Mouse (Mus musculus): ENCODE data around the gene Gm8947.
"Not testable (repeated sequence)": the region's sequence is repeated elsewhere in the genome, so short reads cannot be mapped to it uniquely, and the experiment has no call there.

Gene Gm8947

DNA sequence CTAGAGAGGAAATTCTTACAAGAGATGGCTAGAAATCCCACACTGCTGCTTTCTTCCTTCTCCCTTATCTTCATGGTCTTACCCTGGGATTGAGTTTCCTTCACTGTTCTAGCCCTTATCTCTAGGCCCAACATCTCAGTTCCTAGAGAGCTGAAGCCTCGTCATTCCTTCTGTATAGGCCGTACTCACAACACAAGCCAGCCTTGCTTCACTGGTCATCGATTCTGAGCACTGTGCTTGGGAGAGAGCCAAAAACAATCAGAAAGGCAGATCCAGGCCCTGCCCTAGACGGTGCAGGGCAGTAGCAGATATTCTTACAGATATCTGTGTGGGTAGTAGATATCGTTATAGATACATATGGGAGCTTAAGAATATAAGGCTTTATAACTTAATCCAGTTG is 10.6 kb downstream of the Gm8947 start:
- not testable (repeated sequence) for DNase-seq (ENCODE audit: low read depth, low spot score); H3K27me3 ChIP-seq (ENCODE audit: control insufficient read depth, insufficient read depth, low read length, poor library complexity, severe bottlenecking); H3K36me3 ChIP-seq (ENCODE audit: control insufficient read depth, insufficient read depth, low read length, poor library complexity, severe bottlenecking)

DNA sequence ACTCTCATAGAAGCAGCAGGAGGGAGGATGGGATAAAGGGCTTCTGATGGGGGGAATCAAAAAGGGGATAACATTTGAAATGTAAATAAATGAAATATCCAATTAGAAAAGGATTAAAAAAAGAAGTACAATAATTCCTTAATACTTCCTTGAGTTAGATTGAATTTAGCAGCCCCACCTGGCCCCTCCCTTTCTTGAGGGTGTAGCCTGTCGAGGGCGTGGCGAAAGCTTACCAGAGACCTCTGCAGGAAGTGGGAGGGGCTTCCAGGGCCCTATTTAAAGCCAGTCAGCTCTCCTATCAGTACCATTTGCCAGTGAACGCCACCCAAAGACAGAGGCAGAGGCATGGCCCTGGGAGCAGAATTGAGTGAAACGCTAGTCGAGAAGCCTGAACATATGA is 11.6 kb downstream of the Gm8947 start, which contains the start of gene 3110040M04Rik:
3110040M04Rik (plus strand) TSS at position 304 of the 400 bp plus-strand sequence.
- not testable (repeated sequence) for H3K36me3 ChIP-seq (ENCODE audit: control insufficient read depth, insufficient read depth, low read length, poor library complexity, severe bottlenecking); H3K27me3 ChIP-seq (ENCODE audit: control insufficient read depth, insufficient read depth, low read length, poor library complexity, severe bottlenecking); DNase-seq (ENCODE audit: low read depth, low spot score)

DNA sequence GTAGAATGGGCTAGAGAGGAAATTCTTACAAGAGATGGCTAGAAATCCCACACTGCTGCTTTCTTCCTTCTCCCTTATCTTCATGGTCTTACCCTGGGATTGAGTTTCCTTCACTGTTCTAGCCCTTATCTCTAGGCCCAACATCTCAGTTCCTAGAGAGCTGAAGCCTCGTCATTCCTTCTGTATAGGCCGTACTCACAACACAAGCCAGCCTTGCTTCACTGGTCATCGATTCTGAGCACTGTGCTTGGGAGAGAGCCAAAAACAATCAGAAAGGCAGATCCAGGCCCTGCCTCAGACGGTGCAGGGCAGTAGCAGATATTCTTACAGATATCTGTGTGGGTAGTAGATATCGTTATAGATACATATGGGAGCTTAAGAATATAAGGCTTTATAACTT is 16.3 kb downstream of the Gm8947 start:
- not testable (repeated sequence) for H3K27me3 ChIP-seq (ENCODE audit: control insufficient read depth, insufficient read depth, low read length, poor library complexity, severe bottlenecking); DNase-seq (ENCODE audit: low read depth, low spot score); H3K36me3 ChIP-seq (ENCODE audit: control insufficient read depth, insufficient read depth, low read length, poor library complexity, severe bottlenecking)

DNA sequence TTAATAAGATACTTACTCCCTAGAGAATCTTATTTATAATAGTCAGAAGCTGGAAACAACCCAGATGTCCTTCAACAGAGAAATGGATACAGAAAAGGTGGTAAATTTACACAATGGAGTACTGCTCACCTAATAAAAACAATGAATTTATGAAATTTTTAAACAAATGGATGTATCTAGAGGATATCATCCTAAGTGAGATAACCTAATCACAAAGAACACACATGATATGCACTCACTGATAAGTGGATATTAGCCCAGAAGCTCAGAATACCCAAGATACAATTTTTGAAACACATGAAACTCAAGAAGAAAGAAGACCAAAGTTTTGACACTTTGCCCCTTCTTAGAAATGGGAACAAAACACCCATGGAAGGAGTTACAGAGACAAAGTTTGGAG is 16.8 kb downstream of the Gm8947 start:
- not testable (repeated sequence) for H3K27me3 ChIP-seq (ENCODE audit: control insufficient read depth, insufficient read depth, low read length, poor library complexity, severe bottlenecking); DNase-seq (ENCODE audit: low read depth, low spot score); H3K36me3 ChIP-seq (ENCODE audit: control insufficient read depth, insufficient read depth, low read length, poor library complexity, severe bottlenecking)

DNA sequence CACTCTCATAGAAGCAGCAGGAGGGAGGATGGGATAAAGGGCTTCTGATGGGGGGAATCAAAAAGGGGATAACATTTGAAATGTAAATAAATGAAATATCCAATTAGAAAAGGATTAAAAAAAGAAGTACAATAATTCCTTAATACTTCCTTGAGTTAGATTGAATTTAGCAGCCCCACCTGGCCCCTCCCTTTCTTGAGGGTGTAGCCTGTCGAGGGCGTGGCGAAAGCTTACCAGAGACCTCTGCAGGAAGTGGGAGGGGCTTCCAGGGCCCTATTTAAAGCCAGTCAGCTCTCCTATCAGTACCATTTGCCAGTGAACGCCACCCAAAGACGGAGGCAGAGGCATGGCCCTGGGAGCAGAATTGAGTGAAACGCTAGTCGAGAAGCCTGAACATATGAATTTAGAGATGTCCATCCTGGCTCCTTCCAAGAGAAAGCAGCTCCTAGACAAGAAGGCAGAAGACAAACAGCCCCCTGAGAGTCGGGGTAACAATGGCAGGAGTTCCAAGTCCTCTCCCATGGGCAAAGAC is 17.7 kb downstream of the Gm8947 start, which contains the start of gene Gm47996:
Gm47996 (plus strand) TSS at position 308 of the 532 bp plus-strand sequence.
- H3K36me3 ChIP-seq (ENCODE audit: control insufficient read depth, insufficient read depth, low read length, poor library complexity, severe bottlenecking); H3K27me3 ChIP-seq (ENCODE audit: control insufficient read depth, insufficient read depth, low read length, poor library complexity, severe bottlenecking); DNase-seq (ENCODE audit: low read depth, low spot score): not testable (repeated sequence)

DNA sequence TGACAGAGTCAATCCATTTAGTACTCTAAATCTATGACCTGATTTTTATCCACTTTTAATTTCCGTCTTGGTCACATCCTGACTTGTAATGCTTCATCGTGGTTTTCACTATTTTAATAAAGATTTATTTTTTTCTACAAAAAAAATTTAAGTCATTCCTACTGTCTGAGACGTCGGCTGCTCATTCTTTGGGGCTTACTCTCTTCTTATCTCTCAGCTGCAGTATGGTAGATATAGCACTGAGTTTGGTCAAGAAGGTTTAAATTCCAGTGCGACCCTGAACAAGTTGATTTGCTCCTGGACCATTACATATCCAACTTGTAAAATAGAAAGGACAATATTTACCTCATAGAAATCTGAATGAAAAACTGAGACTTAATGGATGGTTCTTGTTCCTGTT is 19.5 kb downstream of the Gm8947 start:
- H3K27me3 ChIP-seq (ENCODE audit: control insufficient read depth, insufficient read depth, low read length, poor library complexity, severe bottlenecking); DNase-seq (ENCODE audit: low read depth, low spot score): not testable (repeated sequence)

DNA sequence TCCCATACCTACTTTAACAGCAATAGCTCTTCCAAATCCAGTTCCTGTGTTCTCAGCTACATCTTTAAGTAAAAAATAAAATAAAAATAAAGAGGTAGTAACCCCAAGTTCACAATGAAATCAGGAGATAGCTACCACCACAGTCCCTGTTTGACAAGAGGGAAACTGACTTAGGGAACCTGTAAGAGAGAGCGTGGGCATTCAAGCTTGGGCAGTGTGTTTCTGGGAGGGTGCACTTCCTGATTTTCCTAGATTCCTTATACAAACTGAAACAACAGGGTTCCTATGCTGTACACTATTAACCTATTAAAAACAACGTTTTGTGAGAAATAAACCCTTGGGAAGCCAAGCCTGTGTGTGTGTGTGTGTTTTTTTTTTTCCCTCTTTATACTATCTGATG is 22.7 kb downstream of the Gm8947 start:
- Histone ChIP-seq H3K36me3 (ENCODE audit: control insufficient read depth, insufficient read depth, low read length, poor library complexity, severe bottlenecking) (no peaks in the 10 kb centered on the region), H3K27me3 (ENCODE audit: control insufficient read depth, insufficient read depth, low read length, poor library complexity, severe bottlenecking) (no peaks in the 10 kb centered on the region)
- DNase-seq (ENCODE audit: low read depth, low spot score), result no peak

More for the DNA sequence above, 19.5 kb downstream of the Gm8947 start:
- not testable (repeated sequence) for H3K36me3 ChIP-seq (ENCODE audit: control insufficient read depth, insufficient read depth, low read length, poor library complexity, severe bottlenecking)

DNA sequence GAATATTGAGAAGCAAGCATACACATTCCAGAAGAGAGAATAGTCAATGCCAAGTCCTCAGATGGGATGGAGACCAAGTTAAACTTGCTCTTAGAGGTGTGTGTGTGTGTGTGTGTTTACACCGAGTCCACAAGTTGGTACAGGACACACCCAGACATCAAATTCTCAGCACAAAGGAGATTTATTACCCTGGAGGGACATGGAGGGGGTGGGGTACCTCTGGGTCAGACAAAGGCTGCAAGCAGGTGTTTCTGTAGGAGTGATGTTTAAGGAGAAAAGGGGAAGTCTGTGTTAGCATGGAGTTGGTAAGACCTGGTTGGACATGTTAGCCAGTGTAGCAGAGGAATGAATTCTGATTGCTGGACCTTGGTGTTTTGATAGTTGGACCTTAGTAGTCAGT is 23.8 kb downstream of the Gm8947 start:
- DNase-seq (ENCODE audit: low read depth, low spot score), result no peak
- no peaks in the 10 kb centered on the region for H3K27me3 ChIP-seq (ENCODE audit: control insufficient read depth, insufficient read depth, low read length, poor library complexity, severe bottlenecking)
- no peaks in the 10 kb centered on the region for H3K36me3 ChIP-seq (ENCODE audit: control insufficient read depth, insufficient read depth, low read length, poor library complexity, severe bottlenecking)

DNA sequence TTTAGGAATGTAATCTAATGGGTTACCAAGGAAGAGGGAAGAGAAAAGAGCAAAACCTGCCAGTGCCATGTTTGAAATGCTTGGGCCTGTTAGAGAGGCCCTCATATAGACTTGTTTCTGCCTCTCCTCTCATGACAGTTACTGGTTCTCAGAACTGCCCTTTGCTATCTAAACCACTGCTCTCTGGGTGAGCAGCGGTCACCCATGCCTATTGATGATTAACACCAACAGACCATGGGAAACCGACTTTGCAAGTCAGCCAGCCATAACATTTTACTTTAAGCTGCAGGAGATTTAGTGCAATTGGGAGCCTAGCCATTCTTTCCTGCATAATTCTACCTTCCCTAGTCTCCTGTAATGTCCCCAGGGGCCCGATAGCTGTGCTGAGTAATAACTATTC is 24.2 kb downstream of the Gm8947 start:
- DNase-seq (ENCODE audit: low read depth, low spot score), result no peak

DNA sequence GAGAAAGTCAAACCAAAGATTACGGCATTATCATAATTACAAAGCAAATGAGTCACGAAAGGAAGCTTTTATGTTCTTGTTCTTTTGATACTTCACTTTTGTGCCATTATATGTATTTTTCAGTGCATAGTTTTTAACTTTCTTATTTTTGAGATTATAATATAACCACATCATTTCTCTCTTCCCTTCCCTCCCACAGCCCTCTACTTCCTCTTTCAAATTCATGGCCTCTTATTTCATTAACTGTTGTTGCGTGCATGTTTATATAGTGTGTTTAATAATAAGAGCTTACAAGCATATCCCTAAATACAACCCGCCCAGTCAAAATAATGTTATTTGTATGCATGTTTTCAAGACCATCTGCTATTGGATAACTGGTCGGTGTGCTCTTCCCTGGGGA is 26.9 kb downstream of the Gm8947 start:
- peak; percentile 15 for DNase-seq (ENCODE audit: low read depth, low spot score)
- Histone ChIP-seq H3K36me3 (ENCODE audit: control insufficient read depth, insufficient read depth, low read length, poor library complexity, severe bottlenecking) (no peaks in the 10 kb centered on the region), H3K27me3 (ENCODE audit: control insufficient read depth, insufficient read depth, low read length, poor library complexity, severe bottlenecking) (no peaks in the 10 kb centered on the region)

More for the DNA sequence above, 24.2 kb downstream of the Gm8947 start:
- Histone ChIP-seq H3K36me3 (ENCODE audit: control insufficient read depth, insufficient read depth, low read length, poor library complexity, severe bottlenecking) (no peaks in the 10 kb centered on the region), H3K27me3 (ENCODE audit: control insufficient read depth, insufficient read depth, low read length, poor library complexity, severe bottlenecking) (no peaks in the 10 kb centered on the region)

DNA sequence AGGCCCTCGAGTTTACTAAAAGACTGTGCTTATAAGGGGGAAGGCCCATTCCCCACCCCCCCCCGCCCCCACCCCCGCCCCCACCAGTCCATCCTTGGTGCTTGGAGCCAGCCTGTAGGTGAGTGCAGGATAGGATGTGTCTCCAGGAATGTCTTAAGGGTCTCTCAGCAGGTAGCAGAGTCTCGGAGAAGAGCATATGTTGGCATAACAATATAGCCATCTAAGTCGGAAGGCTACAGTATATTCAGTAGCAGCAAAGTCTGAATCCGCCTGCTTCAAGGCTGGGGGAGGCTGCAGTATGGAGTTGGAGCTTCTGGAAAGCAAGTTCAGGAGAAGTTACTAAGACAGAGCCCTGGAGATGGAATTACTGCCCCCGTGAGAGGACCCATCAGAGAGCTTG is 27.9 kb downstream of the Gm8947 start:
- DNase-seq (ENCODE audit: low read depth, low spot score), result no peak
- no peaks in the 10 kb centered on the region for H3K36me3 ChIP-seq (ENCODE audit: control insufficient read depth, insufficient read depth, low read length, poor library complexity, severe bottlenecking)
- no peaks in the 10 kb centered on the region for H3K27me3 ChIP-seq (ENCODE audit: control insufficient read depth, insufficient read depth, low read length, poor library complexity, severe bottlenecking)

DNA sequence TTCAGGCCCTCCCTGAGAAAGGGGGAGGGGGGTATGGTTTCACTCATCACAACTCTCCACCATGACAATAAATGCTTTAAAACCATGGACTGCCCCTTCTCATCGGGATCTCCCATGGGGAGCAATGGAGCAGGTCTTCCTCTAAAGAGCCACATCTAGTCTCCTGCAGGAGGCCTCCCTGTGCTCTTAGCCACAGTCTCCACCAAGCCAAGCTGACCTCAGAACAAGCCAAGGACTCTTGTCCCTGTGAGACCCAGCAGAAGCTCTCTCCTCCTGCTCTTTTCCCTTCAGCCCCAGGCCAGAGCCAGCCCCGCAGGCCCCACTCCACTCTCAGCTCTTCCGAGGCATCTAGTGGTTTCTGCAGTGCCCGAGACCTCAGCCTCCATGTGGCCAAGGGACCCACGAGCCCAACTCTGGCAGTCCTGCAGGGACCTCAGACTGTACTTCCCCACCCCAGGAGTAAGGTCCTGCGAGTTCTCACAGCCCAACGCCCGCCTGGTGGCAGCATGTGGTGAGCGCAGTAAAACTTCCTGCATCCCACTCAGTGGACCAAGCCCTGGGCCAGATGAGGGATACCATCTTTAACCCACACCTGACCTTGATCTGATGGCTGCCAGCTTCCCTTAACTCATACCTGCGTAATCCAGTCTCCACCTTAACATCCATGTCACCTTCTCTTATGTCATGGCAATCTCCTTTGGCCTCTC is 30.5 kb downstream of the Gm8947 start:
- no peak for DNase-seq (ENCODE audit: low read depth, low spot score)
- H3K27me3 ChIP-seq (ENCODE audit: control insufficient read depth, insufficient read depth, low read length, poor library complexity, severe bottlenecking), result no peaks in the 10 kb centered on the region

DNA sequence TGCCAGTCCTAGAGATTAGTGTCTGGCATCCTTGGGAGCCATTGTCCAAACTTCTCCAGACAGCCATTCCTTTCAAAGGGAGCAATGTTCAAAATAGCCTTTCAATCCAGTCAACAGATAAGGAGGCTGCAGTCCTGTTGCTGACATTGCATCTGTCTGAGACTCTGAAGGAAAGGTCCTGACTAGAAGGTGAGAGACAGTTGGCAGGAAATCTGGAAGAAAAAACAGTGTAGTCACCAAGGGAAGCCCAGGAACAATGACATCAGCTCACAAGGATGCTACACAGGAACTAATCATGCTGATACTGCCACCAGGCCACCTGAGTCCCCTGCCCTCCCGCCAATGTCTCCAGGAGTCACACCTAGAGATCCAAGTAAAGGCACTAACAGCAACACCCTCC is 31.2 kb downstream of the Gm8947 start:
- Histone ChIP-seq H3K36me3 (ENCODE audit: control insufficient read depth, insufficient read depth, low read length, poor library complexity, severe bottlenecking) (no peaks in the 10 kb centered on the region), H3K27me3 (ENCODE audit: control insufficient read depth, insufficient read depth, low read length, poor library complexity, severe bottlenecking) (no peaks in the 10 kb centered on the region)

More for the DNA sequence above, 30.5 kb downstream of the Gm8947 start:
- H3K36me3 ChIP-seq (ENCODE audit: control insufficient read depth, insufficient read depth, low read length, poor library complexity, severe bottlenecking), result no peaks in the 10 kb centered on the region

DNA sequence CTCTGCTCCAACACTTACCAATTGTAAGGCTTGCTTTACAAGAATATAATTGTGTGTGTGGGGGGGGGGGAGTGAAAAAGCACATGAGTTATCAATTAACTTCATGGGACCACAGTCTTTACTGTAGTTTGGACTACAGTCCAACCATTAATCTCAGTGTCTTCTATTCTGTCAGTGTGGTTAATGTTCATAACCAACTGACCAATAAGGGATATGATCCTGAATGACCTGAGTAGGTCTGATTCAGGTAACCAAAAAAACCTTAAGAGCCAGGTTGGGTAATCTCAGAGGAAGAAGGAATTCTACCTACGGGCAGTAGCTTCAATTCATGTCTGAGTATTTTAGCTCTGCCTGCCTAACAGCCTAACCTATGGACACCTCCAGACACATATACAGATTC is 32.4 kb downstream of the Gm8947 start:
- H3K27me3 ChIP-seq (ENCODE audit: control insufficient read depth, insufficient read depth, low read length, poor library complexity, severe bottlenecking), result no peaks in the 10 kb centered on the region
- no peaks in the 10 kb centered on the region for H3K36me3 ChIP-seq (ENCODE audit: control insufficient read depth, insufficient read depth, low read length, poor library complexity, severe bottlenecking)
- DNase-seq (ENCODE audit: low read depth, low spot score), result no peak

More for the DNA sequence above, 31.2 kb downstream of the Gm8947 start:
- no peak for DNase-seq (ENCODE audit: low read depth, low spot score)

DNA sequence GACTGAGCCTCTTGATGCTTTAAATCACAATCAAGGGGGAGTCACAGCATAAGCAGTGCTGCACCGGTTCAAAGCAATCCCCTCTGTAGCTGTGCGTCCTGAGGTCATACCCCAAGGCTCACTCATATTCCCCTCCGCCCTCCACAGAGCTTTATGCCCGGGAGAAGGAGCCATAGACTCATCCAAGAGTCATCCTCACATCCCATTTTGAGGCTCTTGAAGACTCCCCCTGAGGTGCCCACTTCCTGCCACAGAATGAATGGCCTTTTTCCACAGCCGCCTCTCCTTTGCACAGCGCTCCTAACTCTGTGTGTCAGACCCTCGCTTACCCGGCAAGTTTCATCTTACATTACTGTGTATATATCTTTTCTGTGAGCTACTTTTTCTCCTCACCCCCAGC is 35.3 kb downstream of the Gm8947 start:
- DNase-seq (ENCODE audit: low read depth, low spot score), result no peak
- Histone ChIP-seq H3K27me3 (ENCODE audit: control insufficient read depth, insufficient read depth, low read length, poor library complexity, severe bottlenecking) (no peaks in the 10 kb centered on the region), H3K36me3 (ENCODE audit: control insufficient read depth, insufficient read depth, low read length, poor library complexity, severe bottlenecking) (no peaks in the 10 kb centered on the region)

Measured in splenic B cell, adult 2 months (primary cell).